Mouse (Mus musculus): ENCODE data around the gene Mepe.
A peak's percentile ranks its signal among the peaks of the same experiment; 100 is the strongest.

Mepe gene

DNA sequence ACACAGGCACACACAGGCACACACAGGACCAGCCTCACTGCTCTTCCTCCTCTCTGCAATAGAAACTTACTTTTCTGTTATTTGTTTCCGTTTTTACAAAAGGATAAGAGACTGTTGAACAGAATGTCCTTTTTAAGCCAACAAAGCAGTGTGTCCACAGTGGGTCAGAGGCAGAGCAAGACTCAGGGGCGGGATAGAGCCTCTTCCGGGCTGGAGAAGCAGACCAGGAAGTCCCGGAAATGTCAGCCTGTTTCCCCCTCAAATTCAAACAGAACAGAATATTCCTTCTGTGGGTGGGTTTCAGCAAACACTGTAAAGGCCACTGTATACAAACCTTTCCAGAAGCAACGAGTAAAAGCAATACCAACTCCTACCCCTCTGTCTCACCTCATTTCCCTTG, 26.7 kb downstream of the Mepe start:
- no peak for DNase-seq (ENCODE audit: low spot score)

DNA sequence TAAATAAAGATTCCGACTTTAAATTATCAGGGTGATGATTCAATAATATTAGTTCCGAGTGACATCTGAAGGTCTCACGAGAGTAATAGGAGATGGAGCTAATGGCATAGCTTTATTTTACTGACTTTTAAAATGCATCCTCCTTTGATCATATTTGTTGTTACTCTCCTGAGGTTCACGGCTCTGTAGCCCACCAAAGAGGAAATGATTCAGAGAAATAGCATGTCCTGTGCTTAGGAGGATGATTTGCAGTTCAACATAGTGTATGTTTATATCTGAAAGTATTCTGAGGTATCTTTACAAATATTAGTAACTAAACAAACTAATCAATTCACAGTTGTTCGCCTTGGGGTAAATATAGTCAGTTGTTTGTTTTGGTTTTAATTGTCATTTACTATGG, 32.4 kb downstream of the Mepe start:
- DNase-seq (ENCODE audit: low spot score) = no peak

DNA sequence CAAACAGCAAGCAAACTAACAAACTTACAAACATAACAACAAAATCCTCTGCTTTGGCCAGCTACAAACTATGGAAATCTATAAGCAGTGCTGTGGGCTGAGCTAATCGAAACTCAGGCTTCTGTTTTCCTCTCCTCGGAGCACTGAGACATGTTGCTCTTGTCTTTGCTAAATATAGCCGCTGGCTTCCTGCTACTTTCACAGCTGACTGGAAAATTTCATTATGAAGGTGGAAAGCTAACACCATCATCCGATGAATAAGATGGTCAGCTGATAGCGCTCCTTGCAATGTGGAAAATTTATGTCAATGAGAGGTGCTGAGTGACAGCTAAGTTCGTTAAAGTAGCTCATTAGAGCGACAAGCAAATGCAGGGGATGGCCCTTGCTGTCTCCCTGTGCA, 33.5 kb downstream of the Mepe start:
- DNase-seq (ENCODE audit: low spot score) = no peak

DNA sequence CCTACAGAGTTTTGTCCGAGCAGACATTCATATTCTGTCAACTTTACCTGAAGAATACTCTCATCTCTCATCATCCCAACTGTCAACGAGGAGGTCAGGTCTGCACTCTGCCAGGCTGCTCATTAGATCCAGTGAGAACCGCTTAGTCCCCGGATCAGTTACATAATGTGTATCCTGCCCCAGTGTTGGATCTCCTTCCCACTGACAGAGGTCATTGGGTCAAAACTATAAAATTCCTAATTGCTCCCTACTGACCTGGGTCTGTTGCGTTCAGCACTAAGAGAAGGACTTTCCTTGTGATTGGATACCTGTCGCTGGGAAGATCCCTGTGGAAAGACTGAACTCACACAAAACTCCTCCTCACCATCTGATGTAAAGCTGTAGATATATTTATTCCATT, 34.1 kb downstream of the Mepe start:
- no peak for DNase-seq (ENCODE audit: low spot score)

DNA sequence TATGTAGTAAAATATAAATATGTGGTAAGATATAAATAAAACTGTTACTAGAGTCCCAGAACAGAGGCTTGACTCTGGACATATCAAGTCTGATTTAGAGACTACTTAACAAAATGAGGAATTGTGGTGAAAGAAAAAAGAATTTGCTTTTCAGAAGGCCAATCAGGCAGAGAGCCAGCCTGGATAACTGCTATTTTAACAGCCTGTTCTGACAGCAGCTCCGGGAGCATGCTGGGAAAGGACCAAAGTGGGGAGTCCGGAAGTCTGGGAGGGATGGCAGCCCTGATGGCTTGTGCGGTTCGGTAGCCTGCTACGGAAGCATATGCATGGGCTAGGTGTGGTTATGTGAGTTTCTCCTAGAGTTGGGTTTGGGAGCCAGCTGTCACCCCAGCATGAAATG, 45.5 kb downstream of the Mepe start:
- DNase-seq (ENCODE audit: low spot score) = no peak

DNA sequence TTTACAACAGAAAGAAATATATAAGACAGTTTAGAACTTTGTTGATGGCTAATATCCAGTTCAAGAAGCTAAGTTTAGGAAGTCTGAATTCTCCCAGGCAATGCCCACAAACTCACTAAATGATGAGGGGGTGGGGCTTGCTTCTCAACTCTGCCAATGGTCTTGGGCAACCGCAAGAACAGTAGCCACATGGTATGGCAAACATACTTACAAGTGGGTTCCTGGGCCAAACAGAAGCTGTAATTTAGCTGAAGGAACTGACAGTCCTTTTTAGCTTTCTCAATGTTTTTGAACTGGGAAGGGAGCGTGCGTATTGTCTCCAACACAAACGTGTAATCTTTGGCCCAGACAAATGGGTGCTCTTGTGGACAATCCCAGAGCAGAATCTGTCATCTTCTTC, 46.2 kb downstream of the Mepe start:
- no peak for DNase-seq (ENCODE audit: low spot score)

DNA sequence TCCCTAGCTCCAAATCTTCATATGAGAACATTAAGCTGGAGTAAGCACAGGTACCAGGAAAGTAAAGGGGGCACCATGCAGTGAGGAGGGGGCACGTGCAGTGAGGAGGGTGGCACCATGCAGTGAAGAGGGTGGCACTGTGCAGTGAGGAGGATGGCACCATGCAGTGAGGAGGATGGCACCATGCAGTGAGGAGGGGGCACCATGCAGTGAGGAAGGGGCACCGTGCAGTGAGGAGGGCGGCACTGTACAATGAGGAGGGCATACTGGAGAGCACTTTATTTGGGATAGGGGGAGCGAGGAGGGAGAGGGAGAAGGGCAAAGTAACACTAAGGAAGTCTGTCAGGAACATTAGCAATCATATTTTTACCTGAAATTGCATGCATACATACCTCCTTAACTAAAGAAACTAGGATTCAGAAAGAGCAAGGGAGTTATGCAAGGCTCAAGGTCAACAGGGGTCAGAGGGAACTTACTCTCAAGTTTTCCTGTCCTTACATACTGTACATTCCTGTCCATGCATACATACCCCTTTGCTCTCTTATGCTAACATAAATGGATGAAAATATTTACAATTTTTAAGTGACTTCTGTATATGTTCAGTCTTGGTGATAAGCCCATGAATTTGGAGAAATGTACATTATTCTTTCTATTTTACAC, 48.6 kb downstream of the Mepe start:
- DNase-seq (ENCODE audit: low spot score) = no peak

DNA sequence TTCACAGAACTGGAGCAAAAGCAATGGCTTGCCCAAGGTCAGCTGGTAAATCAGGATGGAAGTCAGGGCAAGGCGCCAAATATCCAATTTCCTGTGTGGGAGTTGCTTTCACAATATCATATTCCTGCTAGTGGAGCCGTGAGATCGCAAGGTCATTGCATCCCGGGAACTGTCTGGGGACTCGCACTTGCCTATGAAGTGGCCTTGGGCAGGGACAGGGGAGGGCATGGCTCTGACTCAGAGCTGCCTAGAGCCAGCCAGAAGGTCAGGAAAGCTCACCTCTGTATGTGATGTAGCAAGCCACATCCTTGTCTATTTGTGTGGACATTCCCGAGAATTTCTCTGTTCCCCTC, 49.2 kb downstream of the Mepe start:
- DNase-seq (ENCODE audit: low spot score) = peak; percentile 48

DNA sequence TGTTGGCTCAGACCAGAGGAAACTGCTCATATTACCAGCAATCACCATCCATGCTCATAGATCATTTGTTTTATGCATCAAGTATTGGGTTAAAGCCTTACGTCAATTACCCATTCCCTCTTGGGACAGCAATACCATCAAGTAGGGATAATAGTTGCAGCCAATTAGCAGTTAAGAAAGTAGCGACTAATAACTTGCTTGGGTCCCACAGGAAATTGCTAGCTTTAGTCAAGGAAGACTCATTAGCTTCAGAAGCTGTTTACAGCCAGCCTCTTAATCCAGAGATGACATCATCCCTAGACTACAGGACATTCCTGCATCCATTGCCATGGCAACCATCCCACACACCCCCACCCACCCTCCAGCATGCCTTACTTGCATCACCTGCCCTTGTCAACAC, 50.0 kb downstream of the Mepe start:
- no peak for DNase-seq (ENCODE audit: low spot score)

DNA sequence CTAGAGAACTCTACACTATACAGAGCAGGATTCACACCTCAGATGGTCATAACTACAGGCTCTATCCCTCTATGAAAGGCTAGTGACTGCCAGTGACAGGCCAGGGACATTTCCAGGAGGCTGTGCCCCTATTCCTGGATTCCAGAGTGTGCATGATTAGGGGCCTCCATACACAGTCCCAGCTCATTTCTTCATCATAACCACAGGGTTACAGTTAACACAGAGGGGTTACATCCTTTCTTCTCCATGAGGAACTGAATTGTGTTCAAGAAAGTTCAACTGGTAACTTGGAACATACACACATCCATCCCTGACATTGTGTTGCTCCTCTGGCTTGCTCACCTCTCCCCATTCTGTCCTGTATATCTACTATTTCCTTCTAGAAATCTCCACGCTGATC, 51.8 kb downstream of the Mepe start:
- no peak for DNase-seq (ENCODE audit: low spot score)

DNA sequence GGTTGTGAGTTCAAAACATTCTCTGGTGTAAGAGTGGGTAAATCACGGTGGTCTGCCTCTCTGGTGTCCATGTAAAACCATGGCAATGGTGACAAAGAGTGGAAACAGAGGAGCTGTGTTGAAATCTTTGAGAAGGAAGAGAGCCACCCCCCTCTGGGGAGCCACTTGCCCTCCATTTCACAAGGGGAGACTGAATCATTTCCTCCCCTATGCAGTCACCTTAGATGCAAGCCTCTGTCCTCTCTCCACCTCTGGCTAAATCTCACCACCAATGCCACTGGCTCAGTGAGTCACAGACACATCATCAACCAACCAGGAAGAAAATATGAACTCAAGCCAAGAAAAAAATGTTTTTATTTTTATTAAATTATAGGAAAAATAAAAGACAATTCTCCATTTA, 55.4 kb downstream of the Mepe start:
- no peak for DNase-seq (ENCODE audit: low spot score)

DNA sequence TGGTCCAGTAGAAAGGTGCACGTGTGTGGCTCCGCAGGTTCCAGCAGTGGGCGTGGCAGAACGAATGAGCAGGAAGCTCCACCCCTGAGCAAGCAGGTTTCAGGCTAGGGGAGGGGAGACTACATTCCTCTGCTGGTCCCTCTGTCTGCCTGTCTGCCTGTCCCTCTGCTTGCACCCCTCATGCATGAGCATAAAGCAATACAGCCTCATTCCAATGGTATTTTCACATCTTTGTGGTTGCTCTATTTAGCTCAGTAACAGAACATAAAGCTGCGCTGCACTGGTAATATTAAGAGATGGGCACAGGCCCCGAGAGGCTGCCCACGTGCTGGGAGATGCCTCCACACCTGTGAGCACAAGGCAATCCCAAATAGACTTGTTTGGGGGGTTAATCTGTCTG, 56.5 kb downstream of the Mepe start:
- no peak for DNase-seq (ENCODE audit: low spot score)

DNA sequence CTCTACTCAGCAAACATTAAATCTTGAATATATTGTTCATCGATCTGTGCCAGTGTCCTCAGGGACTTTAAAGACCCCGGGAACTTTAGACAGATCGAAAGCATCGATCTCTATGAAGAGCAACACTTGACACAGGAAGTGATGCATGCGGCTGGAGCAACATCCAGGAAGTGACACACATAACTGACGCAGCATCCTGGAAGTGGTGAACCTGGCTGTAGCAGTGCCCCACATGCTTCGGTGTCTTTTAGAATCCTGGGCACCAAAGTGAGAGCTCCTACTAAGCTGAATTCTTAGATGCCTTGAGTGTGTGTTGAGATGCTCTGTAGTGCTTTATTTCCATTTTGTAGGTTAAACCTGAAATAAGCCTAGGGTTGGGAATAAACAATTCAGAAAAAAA, 59.4 kb downstream of the Mepe start:
- no peak for DNase-seq (ENCODE audit: low spot score)

DNA sequence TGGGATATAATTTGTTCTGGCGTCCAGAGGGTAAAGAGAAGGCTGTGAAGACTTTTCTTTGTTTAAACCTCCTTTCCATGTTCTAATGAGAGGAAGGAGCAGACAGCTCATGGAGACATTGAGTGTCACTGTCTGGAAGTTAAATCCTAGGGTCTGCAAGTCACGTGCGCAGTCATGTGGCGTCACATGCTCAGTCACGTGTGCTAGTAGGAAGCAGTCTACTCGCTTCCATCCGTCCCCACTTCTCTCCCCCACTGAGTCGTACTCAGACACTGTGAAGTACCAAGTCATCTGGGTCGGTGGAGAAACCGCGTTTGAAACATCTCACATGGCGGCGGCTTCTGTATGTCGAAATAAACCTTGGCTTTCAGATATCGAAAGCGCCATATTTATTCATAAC, 60.4 kb downstream of the Mepe start:
- DNase-seq (ENCODE audit: low spot score) = no peak

DNA sequence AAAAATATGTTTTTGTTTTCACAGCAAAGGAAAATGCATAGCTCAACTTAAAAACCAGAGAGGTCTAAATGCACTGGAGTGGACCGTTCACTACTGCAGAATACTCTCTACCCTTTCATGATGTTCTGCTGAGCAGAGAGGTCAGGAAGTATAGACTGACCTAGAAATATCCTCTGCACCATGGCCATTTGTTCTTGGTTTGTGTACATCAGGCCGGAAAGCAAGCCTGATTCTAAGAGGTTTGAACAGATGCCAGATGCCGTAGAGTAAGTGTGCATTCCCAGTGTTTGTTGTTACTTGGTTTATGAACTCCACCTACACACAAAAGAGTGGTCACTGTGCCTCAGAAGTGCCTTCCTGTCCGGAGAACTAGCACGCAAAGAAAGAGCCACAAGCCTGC, 61.8 kb downstream of the Mepe start:
- no peak for DNase-seq (ENCODE audit: low spot score)
